Mouse (Mus musculus) ES-E14 (cell line): ENCODE results near the gene Unc93b1.

Source experiments
- CHD2 ChIP-seq: IDR thresholded peaks from 2 replicates; pipeline ENCODE4 v1.6.1; 2014; ENCODE audit warnings: mild to moderate bottlenecking, low read depth, low read length, inconsistent platforms
- HCFC1 ChIP-seq: IDR thresholded peaks from 2 replicates; pipeline ENCODE4 v1.6.1; 2012; ENCODE audit warnings: low read length, inconsistent platforms, borderline replicate concordance; ENCODE audit not compliant: insufficient read depth
- MAFK ChIP-seq: IDR thresholded peaks from 2 replicates; pipeline ENCODE4 v1.6.1; 2014; ENCODE audit warnings: mild to moderate bottlenecking, low read depth, low read length, inconsistent platforms; ENCODE audit not compliant: insufficient read depth
- ZC3H11A ChIP-seq: IDR thresholded peaks from 2 replicates; pipeline ENCODE4 v1.6.1; 2012; ENCODE audit warnings: low read depth, mild to moderate bottlenecking, inconsistent platforms, low read length, borderline replicate concordance
- ZNF384 ChIP-seq: IDR thresholded peaks from 2 replicates; pipeline ENCODE4 v1.6.1; 2012; ENCODE audit warnings: low read depth, low read length, inconsistent platforms

GRCm38 (mm10) chr19:3985261-3985681, 50.3 kb downstream of the Unc93b1 start:
- TF ChIP-seq ZNF384 (no peak), ZC3H11A (no peak), MAFK (no peak), HCFC1 (no peak), CHD2 (no peak)
